Mouse (Mus musculus) stomach, postnatal 0 days (tissue): ENCODE results near the gene Fbxl21.

Experiments
- CTCF ChIP-seq: IDR thresholded peaks from 2 replicates; pipeline ENCODE4 v1.5.1; 2016; ENCODE audit warnings: antibody characterized with exemption, low read depth, mild to moderate bottlenecking, moderate library complexity
- EP300 ChIP-seq: optimal IDR thresholded peaks from 2 replicates; pipeline ENCODE3; 2016; ENCODE audit warnings: antibody characterized with exemption

GRCm38 (mm10) chr13:56482146-56482545 is 40.1 kb upstream of the Fbxl21 start, which contains the start of gene Il9:
- no peak for TF ChIP-seq CTCF
- no peak for TF ChIP-seq EP300
